Mouse (Mus musculus) bone marrow macrophage, adult 2 months (primary cell): Measurements from ENCODE around the gene Radil.

ENCODE experiments used
- CTCF ChIP-seq: IDR thresholded peaks from 2 replicates; pipeline ENCODE4 v1.5.1; 2012; ENCODE audit warnings: low read depth, mild to moderate bottlenecking, low read length, moderate library complexity
- POLR2A ChIP-seq: IDR thresholded peaks from 2 replicates; pipeline ENCODE4 v1.6.1; 2012; ENCODE audit warnings: mild to moderate bottlenecking, low read depth, low read length, borderline replicate concordance

DNA sequence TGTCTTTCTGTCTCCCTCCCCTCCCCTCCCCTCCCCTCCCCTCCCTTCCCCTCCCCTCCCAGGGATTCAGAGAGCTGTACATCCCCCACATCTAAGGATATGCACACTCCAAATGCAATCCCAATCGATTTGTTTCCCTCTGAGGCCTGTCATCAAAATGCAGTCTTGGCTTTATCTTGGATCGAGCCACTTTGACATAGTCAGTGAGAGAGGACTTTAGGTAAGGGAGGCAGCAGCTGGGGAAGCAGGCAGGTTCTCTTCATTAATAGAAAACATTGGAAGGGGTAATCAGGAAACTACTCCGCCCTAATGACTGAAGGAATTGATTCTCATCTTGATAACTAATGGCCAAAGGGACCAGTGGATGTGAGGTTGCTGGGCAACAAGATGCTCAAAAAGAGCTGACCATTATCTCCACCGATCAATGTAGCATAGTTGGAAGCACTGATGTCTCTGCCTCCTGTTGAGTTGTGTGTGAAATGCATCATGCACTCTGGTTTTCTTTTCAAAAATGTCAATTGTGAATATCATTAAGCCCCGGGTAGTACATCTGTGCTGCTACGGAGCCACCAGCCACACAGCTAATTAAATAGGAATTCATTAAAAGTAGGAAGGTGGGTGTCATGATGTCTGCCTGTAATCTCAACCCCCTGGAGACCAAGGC lies 40.2 kb upstream of the Radil start:
- no peak for TF ChIP-seq POLR2A
- TF ChIP-seq CTCF: no peak
